Mouse (Mus musculus): Measurements from ENCODE around the gene Sirpb1a. TPM values are rescaled to one million over a fixed set of nuclear protein-coding genes. Genes with fewer than 3 reads are reported as not detected.

Sirpb1a gene
- polyA plus RNA-seq, 1 experiment from 2014 or later, result not detected

- H3K4me1 ChIP-seq (replicated peaks), result no peaks in the 10 kb centered on the region
- no peaks in the 10 kb centered on the region for H3K9me3 ChIP-seq (replicated peaks)
- no peak overlapping the region for H3K9ac ChIP-seq
- WGBS (ENCODE audit: insufficient replicate concordance), result 47% methylated on average over 3 of the region's 3 CpGs
- H3K27me3 ChIP-seq, result no peaks in the 10 kb centered on the region
- no peak overlapping the region for H3K4me3 ChIP-seq (replicated peaks)
- ATAC-seq (ENCODE audit: insufficient read depth), result peak; percentile 68
- no peak overlapping the region for H3K27ac ChIP-seq (replicated peaks)
- H3K36me3 ChIP-seq (replicated peaks), result no peaks in the 10 kb centered on the region
- H3K4me2 ChIP-seq, result no peak overlapping the region
Observed at GRCm38 (mm10) chr3:15331545-15331944, 94.8 kb downstream of the Sirpb1a start.

GRCm38 (mm10) chr3:15329549-15329948 lies 96.8 kb downstream of the Sirpb1a start:
- 0 out of 2 replicates have a peak, but pooled peaks have one; percentile 17 for ATAC-seq (ENCODE audit: insufficient read depth)
- Histone ChIP-seq H3K4me2 (no peak overlapping the region), H3K36me3 (replicated peaks) (no peaks in the 10 kb centered on the region)

More at GRCm38 (mm10) chr3:15329549-15329948, 96.8 kb downstream of the Sirpb1a start:
- H3K4me3 ChIP-seq (replicated peaks), result no peak overlapping the region
- no peaks in the 10 kb centered on the region for H3K4me1 ChIP-seq (replicated peaks)
- H3K27me3 ChIP-seq, result no peaks in the 10 kb centered on the region
- H3K9ac ChIP-seq, result no peak overlapping the region
- H3K9me3 ChIP-seq (replicated peaks), result no peaks in the 10 kb centered on the region
- no peak overlapping the region for H3K27ac ChIP-seq (replicated peaks)

Other genes with a start within 250 kb of the Sirpb1a start
- 0.60 TPM in 2 replicates for gene Gm9733, start 94.2 kb downstream of the Sirpb1a start, polyA plus RNA-seq (2015; fragmentation: Nextera tagmentation; extraction: Ambion mirVana)
- gene Sirpb1b, start 148.5 kb upstream of the Sirpb1a start, polyA plus RNA-seq (2015; fragmentation: Nextera tagmentation; extraction: Ambion mirVana), result 0.30 TPM in 1 of 2 replicates, not detected in the other